Mouse (Mus musculus): ENCODE data around the gene 4932414N04Rik.
"Not testable (repeated sequence)": the region's sequence is repeated elsewhere in the genome, so short reads cannot be mapped to it uniquely, and the experiment has no call there.

Gene 4932414N04Rik

DNA sequence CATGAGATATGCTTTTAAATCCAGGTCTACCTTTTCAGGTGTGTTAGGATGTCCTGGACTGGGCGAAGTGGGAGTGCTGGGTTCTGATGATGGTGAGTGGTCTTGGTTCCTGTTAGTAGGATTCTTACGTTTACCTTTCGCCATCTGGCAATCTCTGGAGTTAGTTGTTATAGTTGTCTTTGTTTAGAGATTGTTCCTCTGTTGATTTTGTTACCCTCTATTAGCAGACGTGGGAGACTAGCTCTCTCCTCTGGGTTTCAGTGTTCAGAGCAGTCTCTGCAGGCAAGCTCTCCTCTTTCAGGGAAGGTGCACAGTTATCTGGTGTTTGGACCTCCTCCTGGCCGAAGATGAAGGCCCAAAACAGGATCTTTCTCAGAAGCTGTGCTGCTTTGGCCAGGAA is at the start of gene 4932414N04Rik:
4932414N04Rik (plus strand) TSS at position 301 of the 400 bp plus-strand sequence.
- CTCF ChIA-PET = not testable (repeated sequence)

DNA sequence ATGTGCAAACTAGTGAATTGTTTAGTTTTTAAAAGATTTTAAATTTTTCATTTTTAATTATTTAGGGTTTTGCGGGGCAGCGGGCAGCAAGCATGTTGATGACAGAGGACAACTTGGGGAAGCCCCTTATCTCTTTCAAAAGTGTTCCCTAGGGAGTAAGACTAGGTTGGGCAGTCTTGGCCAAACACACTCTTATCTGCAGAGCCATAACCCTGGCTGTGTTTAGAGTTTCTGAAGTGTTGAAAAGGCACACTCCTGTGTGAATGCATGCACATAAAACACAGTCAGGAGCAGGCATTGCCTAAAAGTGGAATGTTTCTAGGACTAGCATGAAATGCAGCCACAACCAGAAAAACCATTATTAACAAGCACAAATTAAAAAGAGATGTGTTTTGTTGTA is 75.9 kb downstream of the 4932414N04Rik start:
- CTCF ChIA-PET = no interaction called here

DNA sequence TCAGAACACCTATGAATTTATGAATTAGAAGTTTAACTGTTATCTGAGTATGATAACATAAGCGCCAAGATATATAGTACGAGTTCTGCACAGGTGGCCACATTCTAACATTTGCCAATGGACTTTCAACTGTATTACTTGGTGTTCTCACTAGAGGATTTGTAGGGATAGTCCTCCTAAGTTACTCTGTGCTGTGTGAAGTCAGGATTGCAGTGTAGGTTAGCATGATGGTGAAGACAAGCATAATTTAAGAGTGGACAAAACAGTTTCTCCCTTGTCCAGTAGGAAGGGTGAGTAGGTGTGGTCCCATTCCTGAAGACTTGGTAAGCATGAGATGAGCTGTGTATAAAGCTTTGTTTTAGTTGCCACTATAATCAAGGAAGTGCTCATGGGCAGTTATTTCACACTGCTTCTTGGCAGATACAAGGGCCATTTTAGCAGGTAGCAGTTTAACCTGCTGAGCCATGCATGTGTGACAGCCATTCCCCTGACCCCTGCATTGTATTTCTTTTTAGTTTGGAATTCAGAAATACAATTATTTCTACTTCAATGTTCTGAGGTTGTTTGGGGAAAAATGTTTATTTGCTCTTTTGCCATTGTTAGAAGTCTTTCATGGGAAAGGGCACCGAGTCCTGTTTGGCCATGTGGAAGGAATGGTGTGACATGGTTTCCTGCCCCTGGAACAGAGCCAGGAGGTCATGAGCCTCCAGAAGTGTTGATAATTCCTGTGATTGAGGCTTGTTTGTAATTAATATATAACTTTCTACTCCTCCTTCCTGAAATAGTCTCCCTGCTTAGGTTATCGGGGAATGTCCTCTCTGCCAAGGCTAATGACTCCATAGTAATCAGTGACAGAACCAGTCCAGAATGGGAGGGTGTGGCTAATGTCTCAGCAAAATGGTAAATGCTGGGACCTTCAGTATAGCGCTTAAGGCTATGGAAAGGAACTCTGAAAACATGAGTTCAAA is 83.8 kb downstream of the 4932414N04Rik start:
- CTCF ChIA-PET = no interaction called here

DNA sequence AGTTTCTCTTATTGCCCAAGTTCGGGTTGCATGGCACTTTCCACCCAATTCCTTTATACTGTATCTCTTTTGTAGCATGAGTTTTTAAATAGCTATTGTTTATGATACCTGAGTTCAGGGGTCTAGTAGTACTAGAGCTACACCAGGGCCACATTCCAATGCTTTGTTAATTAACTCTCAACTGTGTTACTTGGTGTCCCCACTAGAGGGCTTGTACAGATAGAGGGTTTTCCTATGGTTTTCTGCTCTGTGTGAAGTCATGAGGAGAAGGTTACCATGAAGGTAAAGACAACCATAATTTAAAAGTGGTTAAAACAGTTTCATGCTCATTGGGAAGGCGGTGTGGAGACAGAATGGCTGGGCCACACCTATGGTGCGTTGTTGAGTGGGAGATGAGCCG is 88.3 kb downstream of the 4932414N04Rik start:
- CTCF ChIA-PET = no interaction called here

DNA sequence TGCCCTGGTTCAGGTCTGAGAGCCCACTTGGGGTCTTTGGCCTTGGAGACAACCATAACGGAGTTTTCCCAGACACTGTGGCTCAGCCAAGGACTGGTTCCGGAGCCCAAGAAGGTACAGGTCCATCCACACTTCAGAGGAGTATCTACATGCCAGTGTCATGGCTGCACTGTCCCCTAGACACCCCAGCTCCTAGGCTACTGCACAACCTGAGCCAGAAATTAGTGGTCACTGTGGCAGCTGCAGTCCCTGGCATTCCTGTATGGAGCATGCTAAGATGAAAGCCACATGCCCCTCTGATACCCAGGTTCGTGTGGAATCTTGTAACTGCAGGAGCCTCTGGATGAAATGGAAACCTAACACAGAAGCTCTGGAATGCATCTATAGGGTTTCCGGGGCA is 99.9 kb downstream of the 4932414N04Rik start:
- CTCF ChIA-PET = no interaction called here

DNA sequence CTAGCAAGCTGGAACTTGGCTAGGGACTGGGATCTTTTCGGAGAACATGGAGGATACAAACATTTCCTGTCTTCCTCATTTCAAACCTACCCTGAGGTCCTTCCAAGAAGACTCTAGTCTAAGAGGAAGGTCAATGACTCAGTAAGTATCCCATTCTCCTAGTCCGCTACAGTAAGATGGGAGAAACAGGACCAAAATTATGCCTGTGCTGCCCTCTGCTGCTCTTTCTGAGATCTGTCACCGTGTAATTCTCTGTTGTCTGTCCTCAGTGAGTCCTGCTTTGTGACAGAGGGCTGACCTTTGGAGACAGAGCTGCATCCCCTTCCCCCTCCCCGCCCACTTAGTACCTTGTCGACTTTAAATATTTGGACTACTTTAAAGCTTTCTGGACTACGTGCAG is 100.5 kb downstream of the 4932414N04Rik start:
- CTCF ChIA-PET = no interaction called here

DNA sequence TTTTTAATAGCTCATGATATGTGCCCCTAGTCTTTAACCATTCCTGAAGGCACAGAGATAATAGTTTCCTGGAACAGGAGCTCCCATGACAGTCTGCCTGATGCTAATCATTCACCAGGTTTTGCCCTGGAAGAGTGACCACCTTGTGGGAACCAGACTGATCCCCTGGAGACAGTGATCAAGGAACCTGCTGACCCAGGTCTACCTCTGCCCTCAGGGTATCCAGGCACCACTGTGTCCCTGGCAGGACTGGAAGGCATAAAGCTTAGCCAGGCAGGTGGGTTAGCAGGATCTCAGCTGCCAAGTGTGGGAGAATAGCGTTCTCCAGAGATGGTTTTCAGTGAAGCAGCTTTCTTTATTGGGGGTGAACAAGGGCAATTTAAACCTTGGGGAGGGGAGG is 109.1 kb downstream of the 4932414N04Rik start:
- CTCF ChIA-PET = no interaction called here

DNA sequence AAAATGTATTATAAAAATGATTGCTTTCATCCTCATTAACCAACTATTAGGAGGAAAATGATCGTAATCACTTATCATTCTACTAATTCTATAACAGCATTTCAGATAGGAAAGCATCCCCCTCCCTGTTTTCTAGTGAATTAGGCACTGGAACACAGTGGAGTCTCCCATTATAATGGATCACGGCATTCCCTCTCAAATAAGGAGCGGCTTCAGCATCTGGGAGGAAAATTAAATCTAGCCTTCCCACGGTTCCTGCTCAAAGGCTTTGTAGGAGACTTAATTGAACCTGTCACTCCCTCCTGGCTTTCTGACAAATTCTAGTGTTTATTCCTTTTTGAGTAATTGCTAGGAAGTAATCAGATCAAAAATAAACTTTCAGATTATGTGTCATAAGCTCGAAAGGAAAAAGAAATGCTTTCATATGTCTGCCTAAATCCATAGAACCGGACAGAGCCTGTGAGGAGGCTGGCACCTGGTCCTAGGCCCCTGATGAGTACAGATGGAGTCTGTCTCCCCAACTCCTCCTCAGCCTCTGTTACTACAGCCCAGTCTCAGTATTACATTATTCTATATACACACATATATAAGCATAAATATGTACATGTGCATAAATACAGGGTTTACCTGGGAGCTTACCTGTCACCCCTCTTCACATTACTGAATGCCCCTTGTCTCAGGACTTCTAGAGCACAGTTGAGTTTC is 111.1 kb downstream of the 4932414N04Rik start:
- CTCF ChIA-PET = no interaction called here

DNA sequence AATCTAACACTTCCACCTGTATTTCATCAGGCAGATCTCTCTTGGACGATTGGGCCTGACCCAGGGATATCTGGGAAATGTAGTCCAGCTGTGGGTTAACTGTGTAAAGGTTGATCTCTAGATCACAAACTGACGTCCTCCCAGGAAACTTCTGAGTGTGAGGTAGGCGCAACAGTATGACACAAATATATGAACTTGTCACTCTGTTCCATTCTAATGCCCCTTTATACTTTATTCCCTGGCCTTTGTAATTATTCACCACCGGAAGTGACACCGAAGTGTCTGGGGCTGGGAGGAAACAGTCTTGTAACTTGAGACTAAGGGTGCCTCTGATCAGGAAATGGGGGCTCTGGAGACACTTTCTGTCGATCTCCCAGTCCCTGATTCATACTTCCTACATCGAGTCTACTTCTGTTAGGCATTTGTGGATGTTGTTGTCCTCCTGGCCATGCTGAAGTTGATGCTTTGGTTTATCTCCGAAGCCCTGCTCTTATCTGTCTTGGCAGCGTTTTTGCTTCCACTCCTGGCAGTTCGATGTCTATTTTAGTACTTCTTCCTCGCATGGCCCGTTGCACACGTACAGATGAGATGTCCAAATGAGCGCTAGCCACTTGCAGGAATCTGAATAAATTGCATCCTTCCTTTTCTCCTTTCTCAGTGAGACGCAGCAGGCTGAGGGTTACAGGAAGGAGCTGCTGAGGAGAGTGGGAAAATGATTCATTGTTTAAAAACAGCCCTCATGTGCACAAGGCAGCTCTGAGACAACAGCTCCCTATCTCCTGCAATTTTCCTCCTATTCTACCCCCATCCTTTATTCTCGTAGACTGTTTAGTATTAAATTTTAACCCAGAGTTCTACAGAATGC is 126.2 kb downstream of the 4932414N04Rik start:
- CTCF ChIA-PET = no interaction called here

DNA sequence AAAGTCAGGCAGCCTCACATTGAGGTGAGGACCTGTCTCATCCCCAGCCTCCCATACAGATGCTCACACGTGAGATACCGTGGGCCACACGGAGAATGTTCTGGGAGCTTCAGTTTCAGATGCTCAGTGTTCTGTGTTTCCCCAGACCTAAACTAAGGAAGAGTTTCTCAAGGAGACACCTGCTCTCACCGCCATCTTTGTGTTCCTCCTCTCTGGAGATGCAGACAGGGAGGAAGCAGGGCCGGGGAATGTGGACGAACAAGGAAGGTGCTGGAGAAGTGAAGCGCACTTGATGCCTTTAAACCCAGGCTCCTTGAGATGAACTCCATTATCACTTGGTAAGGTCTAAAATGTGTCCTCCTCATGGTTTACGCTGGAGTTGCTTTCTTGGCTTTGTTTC is 127.4 kb downstream of the 4932414N04Rik start:
- CTCF ChIA-PET = not testable (repeated sequence)

DNA sequence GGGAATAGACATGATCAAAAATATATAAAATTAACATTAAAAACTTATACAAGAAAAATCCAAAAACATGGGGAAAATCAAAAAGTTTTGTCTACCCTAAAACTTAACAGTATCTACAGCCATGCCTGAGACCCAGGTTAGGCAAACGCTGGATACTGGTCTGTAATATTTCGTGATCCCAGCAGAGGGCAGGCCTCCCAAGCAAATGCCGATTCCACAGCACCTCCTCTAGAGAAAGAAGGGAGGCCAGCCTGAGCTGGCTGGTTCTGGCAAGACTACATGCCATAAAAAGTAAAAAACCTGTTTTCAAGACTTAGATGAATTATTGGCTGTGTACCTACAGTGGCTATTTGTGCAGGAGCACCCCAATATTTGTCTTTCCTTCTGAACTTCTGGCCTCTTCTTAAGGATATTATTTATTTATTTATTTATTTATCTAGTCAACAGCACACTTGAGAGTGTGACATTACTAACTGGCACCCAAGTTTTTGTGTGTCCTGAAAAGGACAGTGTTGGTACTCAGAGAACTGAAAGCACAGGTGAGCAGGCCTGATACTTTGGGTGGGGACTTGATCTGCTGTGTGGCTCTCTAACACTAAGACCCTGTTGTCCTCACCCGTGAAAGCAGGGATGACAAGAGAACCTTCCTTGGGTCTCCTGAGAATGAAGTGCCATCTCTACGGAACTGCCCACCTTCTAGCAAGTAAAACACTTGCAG is 128.6 kb downstream of the 4932414N04Rik start:
- CTCF ChIA-PET = interaction anchor here (1.1 kb wide), 1 partner anchor 258 kb away, joined by 4 read pairs; no protein-coding TSS in a partner anchor

DNA sequence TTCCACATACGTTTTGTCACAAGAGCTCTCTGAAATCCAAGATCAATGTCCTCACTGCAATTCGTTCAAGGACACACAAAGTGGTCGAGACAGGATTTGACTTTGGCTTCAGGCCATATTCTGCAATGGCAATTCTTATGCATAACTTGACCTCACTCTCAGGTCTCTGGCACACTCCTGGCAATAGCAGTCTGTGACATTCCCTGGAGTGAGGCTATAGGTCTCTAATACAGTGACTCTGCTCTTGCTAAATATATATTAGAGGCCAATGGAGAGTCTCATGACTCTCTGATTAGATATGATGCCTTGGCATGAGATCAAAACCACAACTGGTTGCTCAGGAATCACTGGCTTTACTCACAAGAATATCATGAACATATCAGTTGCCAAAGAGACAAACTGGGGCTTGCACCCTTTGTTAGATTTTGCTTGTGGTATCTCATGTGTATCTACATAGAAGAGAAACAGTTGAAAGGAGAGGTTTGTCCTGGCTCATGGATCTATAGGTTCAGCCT is 130.9 kb downstream of the 4932414N04Rik start:
- CTCF ChIA-PET = no interaction called here

DNA sequence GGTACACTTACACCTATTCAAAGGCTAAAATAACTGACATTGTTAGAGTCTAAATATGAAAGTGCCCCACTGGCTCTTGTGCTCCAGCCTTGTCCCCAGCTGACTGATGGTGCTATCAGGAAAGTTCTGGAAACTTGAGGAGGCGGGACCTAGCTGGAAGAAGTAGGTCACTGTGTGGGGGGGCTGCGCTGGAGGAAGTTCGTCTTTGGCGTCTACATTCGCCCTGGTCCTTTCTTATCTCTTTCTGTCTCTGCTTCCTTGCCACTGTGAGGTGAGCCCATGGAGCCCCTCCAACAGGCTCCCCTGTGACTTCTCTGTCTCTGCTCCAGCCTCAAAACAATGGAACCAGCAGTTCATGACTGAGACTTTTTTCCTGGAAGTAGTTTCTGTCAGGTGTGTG is 136.0 kb downstream of the 4932414N04Rik start:
- CTCF ChIA-PET = no interaction called here

DNA sequence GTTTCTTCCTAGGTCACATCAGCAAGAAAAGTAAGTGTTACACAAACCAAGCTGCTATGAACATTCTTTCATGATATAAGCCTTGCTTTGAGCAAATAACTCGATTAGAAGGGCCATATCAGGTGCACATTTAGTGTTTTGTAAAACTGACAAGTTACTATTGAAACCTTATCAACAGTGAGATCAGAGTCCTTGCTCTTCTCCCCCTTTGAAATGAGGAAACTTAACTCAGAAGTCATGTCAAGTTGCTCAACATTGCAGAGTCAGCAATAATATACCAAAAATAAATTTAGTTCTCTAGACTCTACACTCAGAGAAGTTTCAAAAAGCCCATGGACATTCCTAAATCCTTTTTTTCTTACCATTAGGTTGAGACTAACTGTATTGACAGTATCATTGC is 137.2 kb downstream of the 4932414N04Rik start:
- CTCF ChIA-PET = interaction anchor here (0.6 kb wide), 1 partner anchor 262 kb away, joined by 3 read pairs; no protein-coding TSS in a partner anchor

DNA sequence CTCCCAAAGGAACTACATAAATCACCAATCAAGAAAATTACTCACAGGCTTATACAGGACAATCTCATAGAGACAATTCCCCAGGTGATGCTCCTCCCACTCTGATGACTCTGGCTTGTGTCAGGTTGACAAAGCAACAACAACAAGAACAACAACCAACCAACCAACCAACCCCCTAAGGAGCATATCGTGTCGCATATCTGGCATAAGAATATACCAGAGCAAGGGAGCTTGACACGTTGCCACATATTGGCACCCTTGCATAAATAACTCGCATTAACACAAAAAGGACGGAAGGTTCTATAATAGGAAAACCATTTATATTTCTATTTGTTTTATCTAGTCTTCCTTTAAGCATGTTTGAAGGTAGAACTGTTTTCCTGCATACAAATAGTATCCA is 137.9 kb downstream of the 4932414N04Rik start:
- CTCF ChIA-PET = no interaction called here

DNA sequence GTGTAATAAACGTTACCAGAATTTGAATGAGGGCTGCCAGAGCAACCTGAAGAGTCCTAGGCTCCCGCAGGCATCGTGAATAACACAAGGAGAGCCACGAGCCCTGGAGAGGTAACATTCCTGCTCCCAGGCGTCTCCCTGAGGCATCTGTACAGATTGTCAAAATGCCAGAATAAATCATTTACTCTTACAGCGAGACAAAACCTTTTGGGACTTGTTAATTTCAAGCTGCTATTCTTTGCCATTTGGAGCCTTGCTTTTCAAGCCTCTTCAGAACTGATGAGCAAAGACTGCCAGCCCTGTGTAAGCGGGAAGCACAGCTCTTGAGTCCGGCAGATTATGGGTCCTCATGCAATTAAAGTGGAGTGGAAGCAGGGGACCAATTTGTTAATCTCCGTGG is 138.3 kb downstream of the 4932414N04Rik start:
- CTCF ChIA-PET = no interaction called here

DNA sequence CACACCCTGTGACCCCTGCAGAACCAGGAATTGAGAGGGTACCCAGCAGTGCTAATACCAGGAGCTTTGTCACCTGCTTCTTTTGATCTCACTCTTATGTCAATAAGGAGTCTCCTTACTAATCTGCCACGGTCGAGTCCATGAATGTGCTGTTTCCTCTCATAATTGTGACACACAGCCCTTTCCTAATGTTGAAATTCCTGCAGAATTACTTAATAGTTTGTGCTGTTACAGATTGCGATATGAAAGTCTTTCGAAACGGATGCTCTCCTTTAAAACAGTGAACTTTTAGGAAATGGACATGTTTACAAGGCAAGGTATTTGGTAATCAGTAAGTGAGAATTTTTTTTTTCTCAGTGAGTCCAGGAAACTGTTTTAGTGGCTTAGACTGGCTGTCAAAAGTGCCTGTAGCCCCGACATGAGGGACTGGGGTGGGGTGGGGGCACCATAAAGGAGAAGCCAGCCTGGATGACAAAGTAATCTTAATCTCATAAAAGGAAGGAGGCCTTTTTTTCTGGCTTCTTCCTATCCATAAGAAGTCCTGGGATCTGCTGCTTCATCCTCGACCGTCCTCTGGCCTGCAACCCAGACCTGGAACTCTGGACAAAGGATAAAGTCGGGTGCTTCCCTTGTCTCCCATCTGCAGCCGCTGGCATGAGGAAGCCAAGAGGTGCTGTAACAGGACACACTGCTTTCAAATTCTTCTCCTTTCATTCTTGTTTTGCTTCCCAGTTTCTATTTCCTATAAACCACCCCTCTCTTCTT is 139.9 kb downstream of the 4932414N04Rik start:
- CTCF ChIA-PET = interaction anchor here (0.6 kb wide), 1 partner anchor 325 kb away, joined by 3 read pairs; no protein-coding TSS in a partner anchor

DNA sequence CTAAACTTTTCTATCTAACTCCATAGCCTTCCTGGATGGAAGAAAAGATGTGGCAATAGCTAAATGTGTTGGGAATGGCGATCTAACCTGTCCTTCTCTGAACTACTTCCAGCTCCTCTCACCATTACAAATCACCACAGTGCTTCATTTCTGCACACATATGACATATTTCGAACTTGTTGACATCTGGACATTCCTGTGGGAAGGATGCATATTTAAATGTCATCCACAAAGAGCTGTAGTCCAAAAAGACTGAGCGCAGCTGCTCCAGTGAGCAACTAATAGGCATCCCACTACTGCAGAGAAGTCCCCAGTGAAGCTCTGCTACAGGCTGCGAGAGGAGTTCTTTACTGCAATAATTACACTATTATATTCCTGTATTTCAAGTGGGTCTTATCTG is 140.8 kb downstream of the 4932414N04Rik start:
- CTCF ChIA-PET = interaction anchor here (0.6 kb wide), 1 partner anchor 324 kb away, joined by 3 read pairs; no protein-coding TSS in a partner anchor

Measured in spleen, embryonic (tissue).